Mouse (Mus musculus) CH12.LX (cell line): Measurements from ENCODE around the gene Ppp4r4. TPM values are rescaled to one million over a fixed set of nuclear protein-coding genes. Genes with fewer than 3 reads are reported as not detected.

Experiments
- DNase-seq: peaks from one replicate; pipeline ENCODE4 v3.0.0-alpha.2; 2013; ENCODE audit errors: extremely low read depth
- H3K27ac ChIP-seq: 2 replicates; pipeline ENCODE4 v1.5.1; 2012; ENCODE audit warnings: low read depth, mild to moderate bottlenecking, control low read depth, moderate library complexity; ENCODE audit not compliant: insufficient read depth
- H3K27me3 ChIP-seq: replicated peaks from 2 replicates; pipeline ENCODE3; 2012; ENCODE audit warnings: inconsistent platforms
- H3K36me3 ChIP-seq, 2 experiments: replicated peaks in 1 of 2; 2 replicates each; pipeline versions ENCODE3 to v1.6.1; 2012; ENCODE audit warnings: inconsistent platforms in 1 of 2, low read length in 1 of 2, mild to moderate bottlenecking in 1 of 2, mixed read lengths in 1 of 2, moderate library complexity in 1 of 2; ENCODE audit not compliant: control insufficient read depth in 1 of 2, insufficient read depth in 1 of 2
- H3K4me1 ChIP-seq, 2 experiments: 2 replicates each; pipeline ENCODE4 v1.6.1; 2012; ENCODE audit warnings: inconsistent platforms in 1 of 2, moderate library complexity in 1 of 2; ENCODE audit not compliant: insufficient read depth in 2 of 2, control insufficient read depth in 1 of 2
- H3K4me2 ChIP-seq: 2 replicates; pipeline ENCODE4 v1.6.1; 2012; ENCODE audit warnings: low read depth, mild to moderate bottlenecking, control low read depth; ENCODE audit not compliant: poor library complexity, insufficient read depth, severe bottlenecking
- H3K4me3 ChIP-seq, 3 experiments: fragments of 150-350 bp in 1 of 3; sonication (generic) in 1 of 3; replicated peaks in 1 of 3; 2 replicates each; pipeline versions ENCODE3 to v1.5.1; 2011 to 2012; ENCODE audit warnings: low read depth in 2 of 3, low read length in 2 of 3, mild to moderate bottlenecking in 2 of 3, moderate library complexity in 2 of 3, control low read depth in 1 of 3, improper control_type of control experiment in 1 of 3, inconsistent platforms in 1 of 3, mixed read lengths in 1 of 3; ENCODE audit not compliant: poor library complexity in 1 of 3
- H3K79me2 ChIP-seq: replicated peaks from 2 replicates; pipeline ENCODE4 v1.6.1; 2012; ENCODE audit warnings: mild to moderate bottlenecking, moderate library complexity; ENCODE audit not compliant: control insufficient read depth, poor library complexity, insufficient read depth, severe bottlenecking; ENCODE audit errors: extremely low read depth
- H3K9ac ChIP-seq: 2 replicates; pipeline ENCODE4 v1.6.1; 2012; ENCODE audit warnings: low read depth, mild to moderate bottlenecking, control low read depth, moderate library complexity; ENCODE audit not compliant: insufficient read depth
- H3K9me3 ChIP-seq: replicated peaks from 2 replicates; pipeline ENCODE3; 2012; ENCODE audit warnings: low read length, inconsistent platforms, mixed read lengths
- CHD2 ChIP-seq: IDR thresholded peaks from 2 replicates; pipeline ENCODE4 v1.6.1; 2011; ENCODE audit warnings: low read length, improper control_type of control experiment
- EP300 ChIP-seq: IDR thresholded peaks from 2 replicates; pipeline ENCODE4 v1.6.1; 2011; ENCODE audit warnings: low read length, improper control_type of control experiment
- ETS1 ChIP-seq: conservative IDR thresholded peaks from 2 replicates; pipeline ENCODE4 v1.6.1; 2012; ENCODE audit warnings: low read depth, mild to moderate bottlenecking, inconsistent platforms, low read length, improper control_type of control experiment, moderate library complexity
- GABPA ChIP-seq: IDR thresholded peaks from 2 replicates; pipeline ENCODE4 v1.6.1; 2012; ENCODE audit warnings: low read depth, low read length, improper control_type of control experiment, inconsistent platforms; ENCODE audit not compliant: insufficient replicate concordance
- HCFC1 ChIP-seq: IDR thresholded peaks from 2 replicates; pipeline ENCODE4 v1.6.1; 2012; ENCODE audit warnings: low read depth, mild to moderate bottlenecking, inconsistent platforms, low read length, improper control_type of control experiment
- JUN ChIP-seq: IDR thresholded peaks from 2 replicates; pipeline ENCODE4 v1.6.1; 2011; ENCODE audit warnings: low read depth, mild to moderate bottlenecking, low read length, improper control_type of control experiment, moderate library complexity; ENCODE audit not compliant: insufficient read depth
- JUND ChIP-seq: conservative IDR thresholded peaks from 2 replicates; pipeline ENCODE4 v1.6.1; 2011; ENCODE audit warnings: low read depth, low read length, improper control_type of control experiment
- MAX ChIP-seq: IDR thresholded peaks from 2 replicates; pipeline ENCODE4 v1.6.1; 2011; ENCODE audit warnings: low read length, improper control_type of control experiment
- MXI1 ChIP-seq: IDR thresholded peaks from 2 replicates; pipeline ENCODE4 v1.6.1; 2011; ENCODE audit warnings: mild to moderate bottlenecking, low read depth, low read length, improper control_type of control experiment
- PAX5 ChIP-seq: IDR thresholded peaks from 2 replicates; pipeline ENCODE4 v1.6.1; 2012; ENCODE audit warnings: low read length, inconsistent platforms, mixed read lengths
- POLR2A ChIP-seq: IDR thresholded peaks from 2 replicates; pipeline ENCODE4 v1.6.1; 2011; ENCODE audit warnings: low read depth, mild to moderate bottlenecking, improper control_type of control experiment, low read length
- POLR2AphosphoS2 ChIP-seq: IDR thresholded peaks from 2 replicates; pipeline ENCODE4 v1.6.1; 2011; ENCODE audit warnings: low read depth, low read length, improper control_type of control experiment
- RCOR1 ChIP-seq: conservative IDR thresholded peaks from 2 replicates; pipeline ENCODE4 v1.6.1; 2012; ENCODE audit warnings: low read depth, mild to moderate bottlenecking, inconsistent platforms, low read length, improper control_type of control experiment
- SIN3A ChIP-seq: IDR thresholded peaks from 2 replicates; pipeline ENCODE4 v1.6.1; 2012; ENCODE audit warnings: low read length, improper control_type of control experiment, inconsistent platforms
- SMC3 ChIP-seq: IDR thresholded peaks from 2 replicates; pipeline ENCODE4 v1.6.1; 2011; ENCODE audit warnings: low read depth, low read length, improper control_type of control experiment
- UBTF ChIP-seq: IDR thresholded peaks from 2 replicates; pipeline ENCODE4 v1.6.1; 2012; ENCODE audit warnings: low read depth, mild to moderate bottlenecking, inconsistent platforms, low read length, improper control_type of control experiment, moderate library complexity
- USF2 ChIP-seq: conservative IDR thresholded peaks from 2 replicates; pipeline ENCODE4 v1.6.1; 2011; ENCODE audit warnings: low read depth, low read length, improper control_type of control experiment
- ZC3H11A ChIP-seq: IDR thresholded peaks from 2 replicates; pipeline ENCODE4 v1.6.1; 2012; ENCODE audit warnings: low read depth, mild to moderate bottlenecking, inconsistent platforms, low read length, improper control_type of control experiment
- ZMIZ1 ChIP-seq: IDR thresholded peaks from 2 replicates; pipeline ENCODE4 v1.6.1; 2012; ENCODE audit warnings: low read depth, mild to moderate bottlenecking, inconsistent platforms, low read length, improper control_type of control experiment
- dilution Hi-C: fragments of 300-500 bp; cut with MboI; formaldehyde crosslinking; loops from 2 replicates; pipeline ENCODE4 v1.14.3; 2020; ENCODE audit warnings: low sequenced_read_pairs; ENCODE audit not compliant: extremely low pct_unique_long_range_greater_than_20kb, extremely low pct_ligation_motif_present
- in situ Hi-C: fragments of 300-500 bp; cut with MboI; formaldehyde crosslinking; loops from 3 replicates; pipeline ENCODE4 v1.14.3; 2019; ENCODE audit warnings: low sequenced_read_pairs, low pct_ligation_motif_present, low pct_unique_long_range_greater_than_20kb, mixed read lengths
- polyA plus RNA-seq: library from polyadenylated mRNA; unstranded; fragments of >175 nt; gene quantifications from 2 replicates; pipeline ENCODE4 v1.2.1, GENCODE M21; 2012; ENCODE audit warnings: low read depth; ENCODE audit not compliant: insufficient read length
- total RNA-seq, 2 experiments: library from RNA; depleted of rRNA; stranded (reverse); fragments of 300-350 nt in 1 of 2; fragments of >200 nt in 1 of 2; gene quantifications; 2 replicates each; pipeline ENCODE4 v1.2.3; 2012 to 2014

Ppp4r4 gene
- total and polyA plus RNA-seq, 3 experiments = 0.38 to 1.7 (median 0.68) TPM

DNA sequence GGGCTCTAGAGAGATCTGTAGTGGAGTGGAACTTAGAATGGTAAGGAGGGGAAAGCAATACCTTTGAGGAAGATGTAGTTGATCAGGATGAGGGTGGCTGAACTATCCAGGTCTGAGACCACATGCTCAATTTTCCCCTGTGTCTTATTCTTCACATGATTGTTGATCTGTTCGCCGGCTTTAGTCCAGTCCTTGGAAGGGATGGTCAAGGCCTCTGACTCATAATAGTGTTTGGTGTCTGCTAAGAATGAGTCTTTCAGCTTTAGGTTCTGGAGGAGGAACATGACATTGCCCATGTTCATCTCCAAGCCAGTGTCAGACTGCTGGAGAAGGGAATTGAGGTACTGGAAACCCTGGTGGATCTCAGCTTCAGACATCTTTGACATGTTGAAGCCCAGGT is 121.8 kb downstream of the Ppp4r4 start:
- dilution Hi-C loops = no loop called here
- H3K27ac ChIP-seq = no peak overlapping the region

GRCm38 (mm10) chr12:103655123-103656044 is 123.3 kb downstream of the Ppp4r4 start:
- Histone ChIP-seq H3K9ac (no peak overlapping the region), H3K27ac (no peak overlapping the region), H3K4me1 (no peaks in the 10 kb centered on the region; a peak in 1 of 4 replicates), H3K9me3 (peaks cover under 1% of the 10 kb centered on the region), H3K79me2 (no peaks in the 10 kb centered on the region), H3K4me3 (no peak overlapping the region), H3K36me3 (no peaks in the 10 kb centered on the region), H3K27me3 (peaks cover 99% of the 10 kb centered on the region), H3K4me2 (no peak overlapping the region)
- dilution Hi-C loops (no loop called here), in situ Hi-C loops (no loop called here)
- DNase-seq = no peak
- TF ChIP-seq UBTF = no peak

More for the DNA sequence above, 121.8 kb downstream of the Ppp4r4 start:
- Histone ChIP-seq H3K9me3 (peaks cover 5% of the 10 kb centered on the region), H3K9ac (no peak overlapping the region), H3K36me3 (no peaks in the 10 kb centered on the region), H3K27me3 (peaks cover 98% of the 10 kb centered on the region), H3K4me1 (no peaks in the 10 kb centered on the region), H3K79me2 (no peaks in the 10 kb centered on the region), H3K4me3 (no peak overlapping the region), H3K4me2 (no peak overlapping the region)
- DNase-seq = no peak
- TF ChIP-seq HCFC1 = no peak
- no peak for TF ChIP-seq MXI1
- no peak for TF ChIP-seq SMC3
- TF ChIP-seq EP300 = no peak
- no peak for TF ChIP-seq PAX5
- no peak for TF ChIP-seq JUN
- TF ChIP-seq UBTF = no peak
- no peak for TF ChIP-seq POLR2A
- TF ChIP-seq ETS1 = no peak
- TF ChIP-seq POLR2AphosphoS2 = no peak
- no peak for TF ChIP-seq ZC3H11A
- TF ChIP-seq ZMIZ1 = no peak
- no peak for TF ChIP-seq MAX
- TF ChIP-seq SIN3A = no peak
- TF ChIP-seq GABPA = no peak
- TF ChIP-seq JUND = no peak
- TF ChIP-seq USF2 = no peak
- no peak for TF ChIP-seq CHD2
- no peak for TF ChIP-seq RCOR1
- in situ Hi-C loops = no loop called here
